Mouse (Mus musculus): ENCODE data around the gene Mfsd6. TPM values are rescaled to one million over a fixed set of nuclear protein-coding genes. Genes with fewer than 3 reads are reported as not detected.
A peak's percentile ranks its signal among the peaks of the same experiment; 100 is the strongest.

Gene Mfsd6
- polyA plus RNA-seq, 1 experiment from 2014 or later: 20.9 TPM

GRCm38 (mm10) chr1:52640736-52641135 lies 86.5 kb downstream of the Mfsd6 start:
- no peak for DNase-seq (ENCODE audit: low read depth, low spot score)
- CTCF ChIA-PET: no interaction called here
- in situ Hi-C loops (cut with MboI; ENCODE audit: low pct_unique_long_range_greater_than_20kb): loop anchor here (10.0 kb wide), 1 partner anchor 314 kb away; no protein-coding TSS in a partner anchor
- no peak for TF ChIP-seq CTCF (IDR thresholded peaks at IDR 0.05)
- POLR2A ChIA-PET: no interaction called here
- no peak for ATAC-seq
- no peaks in the 10 kb centered on the region for H3K27me3 ChIP-seq

- no peaks in the 10 kb centered on the region for H3K27me3 ChIP-seq
- DNase-seq (ENCODE audit: low read depth, low spot score) (no peak), ATAC-seq (no peak)
- CTCF ChIA-PET: interaction anchor here (0.8 kb wide), 1 partner anchor 9 kb away, joined by 3 read pairs; no protein-coding TSS in a partner anchor
- TF ChIP-seq CTCF (IDR thresholded peaks at IDR 0.05): no peak
- in situ Hi-C loops (cut with MboI; ENCODE audit: low pct_unique_long_range_greater_than_20kb): loop anchor here (10.0 kb wide), 1 partner anchor 315 kb away; no protein-coding TSS in a partner anchor
- POLR2A ChIA-PET: no interaction called here
Observed at GRCm38 (mm10) chr1:52640266-52640665, 87.0 kb downstream of the Mfsd6 start.

GRCm38 (mm10) chr1:52639090-52639489 lies 88.2 kb downstream of the Mfsd6 start:
- TF ChIP-seq CTCF (IDR thresholded peaks at IDR 0.05): no peak
- ATAC-seq (no peak), DNase-seq (ENCODE audit: low read depth, low spot score) (no peak)
- ChIA-PET POLR2A (no interaction called here), CTCF (no interaction called here)
- no peaks in the 10 kb centered on the region for H3K27me3 ChIP-seq
- in situ Hi-C loops (cut with MboI; ENCODE audit: low pct_unique_long_range_greater_than_20kb): loop anchor here (10.0 kb wide), 1 partner anchor 494 kb away; no protein-coding TSS in a partner anchor

GRCm38 (mm10) chr1:52638101-52638500 lies 89.2 kb downstream of the Mfsd6 start:
- no peak for TF ChIP-seq CTCF (IDR thresholded peaks at IDR 0.05)
- POLR2A ChIA-PET: no interaction called here
- ATAC-seq: no peak
- CTCF ChIA-PET: no interaction called here
- in situ Hi-C loops (cut with MboI; ENCODE audit: low pct_unique_long_range_greater_than_20kb): loop anchor here (10.0 kb wide), 1 partner anchor 493 kb away; no protein-coding TSS in a partner anchor
- no peak for DNase-seq (ENCODE audit: low read depth, low spot score)
- no peaks in the 10 kb centered on the region for H3K27me3 ChIP-seq

- POLR2A ChIA-PET: no interaction called here
- no peak for DNase-seq (ENCODE audit: low read depth, low spot score)
- H3K27me3 ChIP-seq: no peaks in the 10 kb centered on the region
- in situ Hi-C loops (cut with MboI; ENCODE audit: low pct_unique_long_range_greater_than_20kb): loop anchor here (10.0 kb wide), 1 partner anchor 491 kb away; no protein-coding TSS in a partner anchor
- CTCF ChIA-PET: no interaction called here
- no peak for ATAC-seq
- no peak for TF ChIP-seq CTCF (IDR thresholded peaks at IDR 0.05)
Observed at GRCm38 (mm10) chr1:52635932-52636331, 91.3 kb downstream of the Mfsd6 start.

- ChIA-PET CTCF (interaction anchor here (1.4 kb wide), 1 partner anchor 11 kb away, joined by 4 read pairs; no protein-coding TSS in a partner anchor), POLR2A (no interaction called here)
- ATAC-seq: no peak
- no peak for DNase-seq (ENCODE audit: low read depth, low spot score)
- in situ Hi-C loops (cut with MboI; ENCODE audit: low pct_unique_long_range_greater_than_20kb): loop anchor here (5.0 to 10.0 kb wide), 2 partner anchors 137 to 489 kb away; no protein-coding TSS in a partner anchor
- H3K27me3 ChIP-seq: no peaks in the 10 kb centered on the region
- TF ChIP-seq CTCF (IDR thresholded peaks at IDR 0.05): no peak
Observed at GRCm38 (mm10) chr1:52634251-52634650, 93.0 kb downstream of the Mfsd6 start.

GRCm38 (mm10) chr1:52631570-52631969 lies 95.7 kb downstream of the Mfsd6 start:
- no peak for ATAC-seq
- POLR2A ChIA-PET: no interaction called here
- in situ Hi-C loops (cut with MboI; ENCODE audit: low pct_unique_long_range_greater_than_20kb): loop anchor here (5.0 to 10.0 kb wide), 2 partner anchors 134 to 487 kb away; no protein-coding TSS in a partner anchor
- no peak for DNase-seq (ENCODE audit: low read depth, low spot score)
- TF ChIP-seq CTCF (IDR thresholded peaks at IDR 0.05): peak; percentile 42
- H3K27me3 ChIP-seq: no peaks in the 10 kb centered on the region
- CTCF ChIA-PET: interaction anchor here (0.7 to 1.7 kb wide), 5 partner anchors 8 to 325 kb away, joined by 3 read pairs; no protein-coding TSS in a partner anchor

GRCm38 (mm10) chr1:52630937-52631299 lies 96.3 kb downstream of the Mfsd6 start:
- in situ Hi-C loops (cut with MboI; ENCODE audit: low pct_unique_long_range_greater_than_20kb): loop anchor here (5.0 to 10.0 kb wide), 2 partner anchors 134 to 486 kb away; no protein-coding TSS in a partner anchor
- POLR2A ChIA-PET: interaction anchor here (1.2 kb wide), 2 partner anchors 33 to 132 kb away, joined by 4 to 6 read pairs; no protein-coding TSS in a partner anchor
- H3K27me3 ChIP-seq: no peaks in the 10 kb centered on the region
- peak; percentile 80 for ATAC-seq
- TF ChIP-seq CTCF (IDR thresholded peaks at IDR 0.05): no peak
- CTCF ChIA-PET: interaction anchor here (0.7 to 2.4 kb wide), 6 partner anchors 9 to 324 kb away, joined by 3 to 8 read pairs (median 3); no protein-coding TSS in a partner anchor
- DNase-seq (ENCODE audit: low read depth, low spot score): no peak

GRCm38 (mm10) chr1:52630248-52630936 lies 96.9 kb downstream of the Mfsd6 start, which contains the start of gene Nemp2:
TSS of gene Nemp2 (plus strand) at chr1:52630703.
- H3K27me3 ChIP-seq: no peaks in the 10 kb centered on the region
- TF ChIP-seq CTCF (IDR thresholded peaks at IDR 0.05): peak; percentile 100
- in situ Hi-C loops (cut with MboI; ENCODE audit: low pct_unique_long_range_greater_than_20kb): loop anchor here (5.0 to 10.0 kb wide), 2 partner anchors 133 to 486 kb away; no protein-coding TSS in a partner anchor
- ChIA-PET CTCF (interaction anchor here (1.0 to 2.4 kb wide), 8 partner anchors 9 to 483 kb away, joined by 3 to 8 read pairs (median 3); no protein-coding TSS in a partner anchor), POLR2A (interaction anchor here (1.2 kb wide), 2 partner anchors 33 to 131 kb away, joined by 4 to 6 read pairs; no protein-coding TSS in a partner anchor)
- no peak for DNase-seq (ENCODE audit: low read depth, low spot score)
- peak; percentile 92 for ATAC-seq

- no peak for TF ChIP-seq CTCF (IDR thresholded peaks at IDR 0.05)
- ATAC-seq: no peak
- CTCF ChIA-PET: no interaction called here
- no peak for DNase-seq (ENCODE audit: low read depth, low spot score)
- no peaks in the 10 kb centered on the region for H3K27me3 ChIP-seq
- in situ Hi-C loops (cut with MboI; ENCODE audit: low pct_unique_long_range_greater_than_20kb): loop anchor here (10.0 kb wide), 1 partner anchor 316 kb away; no protein-coding TSS in a partner anchor
- POLR2A ChIA-PET: no interaction called here
Observed at GRCm38 (mm10) chr1:52620442-52620841, 106.8 kb downstream of the Mfsd6 start.

- TF ChIP-seq CTCF (IDR thresholded peaks at IDR 0.05): no peak
- ChIA-PET POLR2A (no interaction called here), CTCF (interaction anchor here (1.1 to 2.1 kb wide), 2 partner anchors 12 to 13 kb away, joined by 3 to 8 read pairs; partner anchors contain the start of gene Nemp2)
- in situ Hi-C loops (cut with MboI; ENCODE audit: low pct_unique_long_range_greater_than_20kb): loop anchor here (5.0 kb wide), 1 partner anchor 51 kb away; no protein-coding TSS in a partner anchor
- DNase-seq (ENCODE audit: low read depth, low spot score) (no peak), ATAC-seq (no peak)
- no peaks in the 10 kb centered on the region for H3K27me3 ChIP-seq
Observed at GRCm38 (mm10) chr1:52618217-52618616, 109.0 kb downstream of the Mfsd6 start.
